Mouse (Mus musculus) small intestine, adult 2 months (tissue): Measurements from ENCODE around the gene Olfr1020. TPM values are rescaled to one million over a fixed set of nuclear protein-coding genes. Genes with fewer than 3 reads are reported as not detected.

Source experiments
- H3K27ac ChIP-seq: fragments of 200-500 bp; 2 replicates; pipeline ENCODE4 v1.5.1; 2012; ENCODE audit warnings: low read depth, low read length, control low read depth, inconsistent platforms; ENCODE audit not compliant: insufficient read depth
- H3K27me3 ChIP-seq: fragments of 200-500 bp; 2 replicates; pipeline ENCODE4 v1.6.1; 2012; ENCODE audit warnings: mild to moderate bottlenecking, moderate library complexity, low read length, inconsistent platforms; ENCODE audit not compliant: control insufficient read depth, insufficient read depth
- H3K36me3 ChIP-seq: fragments of 200-500 bp; 2 replicates; pipeline ENCODE4 v1.6.1; 2012; ENCODE audit warnings: mild to moderate bottlenecking, low read length, control low read depth, inconsistent platforms; ENCODE audit not compliant: control insufficient read depth, insufficient read depth
- H3K4me1 ChIP-seq: fragments of 200-500 bp; 2 replicates; pipeline ENCODE4 v1.6.1; 2012; ENCODE audit warnings: low read length, inconsistent platforms, mixed read lengths; ENCODE audit not compliant: control insufficient read depth, insufficient read depth, insufficient read length
- H3K4me3 ChIP-seq: fragments of 200-500 bp; 2 replicates; pipeline ENCODE4 v1.5.1; 2012; ENCODE audit warnings: low read depth, mild to moderate bottlenecking, control low read depth, inconsistent platforms, low read length, moderate library complexity
- CTCF ChIP-seq: fragments of 200-500 bp; IDR thresholded peaks from 2 replicates; pipeline ENCODE4 v1.5.1; 2012; ENCODE audit warnings: low read depth, mild to moderate bottlenecking, control low read depth, inconsistent platforms, low read length, moderate library complexity, mixed read lengths; ENCODE audit not compliant: insufficient replicate concordance, insufficient read length; ENCODE audit errors: extremely low read depth
- POLR2A ChIP-seq: fragments of 200-500 bp; IDR thresholded peaks from 2 replicates; pipeline ENCODE4 v1.6.1; 2012; ENCODE audit warnings: low read depth, mild to moderate bottlenecking, control low read depth, inconsistent platforms, low read length, moderate library complexity
- WGBS: fragments of 180-500 bp; shearing (Covaris S2); methylation state at CpG from one replicate; pipeline ENCODE4 v1.1.7; 2018; 5-methylcytosine and 5-hydroxymethylcytosine counted together
- polyA plus RNA-seq: library from polyadenylated mRNA; depleted of rRNA; stranded (reverse); fragments of >200 nt; gene quantifications from 2 replicates; pipeline ENCODE4 v1.2.3, GENCODE M21; 2012; rRNA removed

Gene Olfr1020
- polyA plus RNA-seq: not detected in 2 replicates

- no peak within 1 kb of the TSS for H3K27ac ChIP-seq
- TF ChIP-seq POLR2A (no peak), CTCF (no peak)
- no peak within 1 kb of the TSS for H3K4me3 ChIP-seq
- H3K4me1 ChIP-seq: no peaks in the 10 kb centered on the region
- H3K36me3 ChIP-seq: no peaks in the 10 kb centered on the region
- no peaks in the 10 kb centered on the region for H3K27me3 ChIP-seq
- 78% methylated on average over 1 of the region's 1 CpGs for WGBS
Observed at GRCm38 (mm10) chr2:85846730-85847129, at the start of gene Olfr1020. Gene Olfr1020 (plus strand): TSS chr2:85847030.

GRCm38 (mm10) chr2:85802444-85802843 is 44.4 kb upstream of the Olfr1020 start, which contains the start of gene Olfr1016:
Gene Olfr1016 (minus strand): TSS chr2:85802544.
- H3K27me3 ChIP-seq: no peaks in the 10 kb centered on the region
- no peak within 1 kb of the TSS for H3K27ac ChIP-seq
- WGBS: 86% methylated on average over 2 of the region's 2 CpGs
- H3K4me3 ChIP-seq: no peak within 1 kb of the TSS
- no peaks in the 10 kb centered on the region for H3K4me1 ChIP-seq
- TF ChIP-seq CTCF (no peak), POLR2A (no peak)
- no peaks in the 10 kb centered on the region for H3K36me3 ChIP-seq

DNA sequence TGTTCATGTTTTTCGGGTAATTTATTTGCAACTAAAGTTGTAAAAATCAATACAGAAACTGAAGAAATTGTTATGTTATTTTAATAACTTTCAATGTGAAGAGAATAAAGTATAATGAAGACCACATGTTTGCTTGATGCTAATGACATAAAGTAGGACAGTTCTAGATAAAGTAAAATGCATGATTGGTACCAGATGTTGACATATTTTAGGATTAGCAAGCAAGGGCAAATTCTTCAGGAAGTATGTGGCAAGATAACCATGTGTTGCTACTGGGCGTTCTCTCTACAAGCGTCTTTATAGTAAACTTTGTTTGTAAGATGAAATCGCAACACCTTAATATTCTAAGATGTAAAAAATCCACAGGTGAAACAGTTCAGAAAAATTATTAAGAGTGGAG is 42.3 kb upstream of the Olfr1020 start:
- no peak for TF ChIP-seq CTCF
- no peak for TF ChIP-seq POLR2A
- H3K27ac ChIP-seq: no peak overlapping the region
- H3K36me3 ChIP-seq: no peaks in the 10 kb centered on the region
- 83% methylated on average over 4 of the region's 4 CpGs for WGBS
- H3K4me3 ChIP-seq: no peak overlapping the region
- H3K27me3 ChIP-seq: no peaks in the 10 kb centered on the region
- H3K4me1 ChIP-seq: no peaks in the 10 kb centered on the region

DNA sequence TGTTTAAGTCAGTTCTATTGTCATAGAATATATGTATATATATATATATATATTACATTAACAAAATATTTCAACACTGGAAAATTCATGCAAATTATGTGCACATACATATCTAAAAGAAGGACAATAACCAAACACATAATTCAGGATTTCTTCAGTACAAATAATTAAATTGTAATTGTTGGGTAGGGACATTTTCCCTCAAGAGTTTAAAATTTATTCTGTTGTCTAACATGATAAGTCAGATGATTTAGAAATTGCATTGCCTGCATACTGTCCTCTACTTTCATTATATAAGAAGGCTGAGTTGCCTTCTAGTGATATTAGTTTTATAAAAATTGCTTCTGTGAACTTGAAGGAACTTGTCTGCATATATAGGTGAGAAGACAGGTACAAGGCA is 28.7 kb upstream of the Olfr1020 start, which contains the start of gene Olfr1018:
Gene Olfr1018, plus strand, starts transcription at position 301 of the 400 bp plus-strand sequence.
- no peak within 1 kb of the TSS for H3K27ac ChIP-seq
- no peaks in the 10 kb centered on the region for H3K27me3 ChIP-seq
- H3K4me3 ChIP-seq: no peak within 1 kb of the TSS
- no peak for TF ChIP-seq POLR2A
- TF ChIP-seq CTCF: no peak
- H3K36me3 ChIP-seq: no peaks in the 10 kb centered on the region
- H3K4me1 ChIP-seq: no peaks in the 10 kb centered on the region

DNA sequence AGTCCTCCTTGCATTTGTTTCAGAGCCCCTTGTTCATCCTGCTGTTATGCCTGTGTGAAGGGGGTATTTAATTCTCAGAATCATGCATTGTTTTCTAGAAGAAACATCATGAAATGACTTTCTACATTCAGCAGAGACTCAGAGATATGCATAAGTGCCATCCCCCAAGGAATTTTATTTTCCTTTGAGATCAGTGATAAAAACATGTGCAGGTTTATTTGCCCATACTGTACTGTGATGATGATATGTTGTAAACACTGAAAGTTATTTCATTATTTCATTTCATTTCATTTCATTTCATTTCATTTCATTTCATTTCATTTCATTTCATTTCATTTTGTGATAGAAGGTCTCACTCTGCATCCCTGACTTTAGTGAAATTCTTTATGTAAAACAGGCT is 1.4 kb upstream of the Olfr1020 start, which contains the start of gene Olfr1019:
Gene Olfr1019, minus strand, starts transcription at position 101 of the 400 bp plus-strand sequence.
- TF ChIP-seq POLR2A (no peak), CTCF (no peak)
- H3K36me3 ChIP-seq: no peaks in the 10 kb centered on the region
- H3K4me3 ChIP-seq: no peak within 1 kb of the TSS
- H3K4me1 ChIP-seq: no peaks in the 10 kb centered on the region
- no peaks in the 10 kb centered on the region for H3K27me3 ChIP-seq
- H3K27ac ChIP-seq: no peak within 1 kb of the TSS

GRCm38 (mm10) chr2:85868294-85868693 is 21.5 kb downstream of the Olfr1020 start, which contains the start of gene Olfr1022:
Gene Olfr1022 (plus strand): TSS chr2:85868594.
- H3K4me3 ChIP-seq: no peak within 1 kb of the TSS
- WGBS: 40% methylated on average over 2 of the region's 2 CpGs
- no peaks in the 10 kb centered on the region for H3K36me3 ChIP-seq
- no peak for TF ChIP-seq POLR2A
- no peak for TF ChIP-seq CTCF
- no peaks in the 10 kb centered on the region for H3K27me3 ChIP-seq
- H3K27ac ChIP-seq: no peak within 1 kb of the TSS
- no peaks in the 10 kb centered on the region for H3K4me1 ChIP-seq

- Histone ChIP-seq H3K4me3 (no peak within 1 kb of the TSS), H3K27ac (no peak within 1 kb of the TSS), H3K27me3 (no peaks in the 10 kb centered on the region), H3K4me1 (no peaks in the 10 kb centered on the region), H3K36me3 (no peaks in the 10 kb centered on the region)
- no peak for TF ChIP-seq CTCF
- TF ChIP-seq POLR2A: no peak
- 48% methylated on average over 2 of the region's 2 CpGs for WGBS
Observed at GRCm38 (mm10) chr2:85885340-85885739, 38.5 kb downstream of the Olfr1020 start, which contains the start of gene Olfr1023. Gene Olfr1023 (plus strand): TSS chr2:85885640.

Other genes with a start within 250 kb of the Olfr1020 start
- not detected in 2 replicates for gene Olfr1000, start 235.1 kb upstream of the Olfr1020 start, polyA plus RNA-seq
- gene Olfr1002, start 196.3 kb upstream of the Olfr1020 start, polyA plus RNA-seq: not detected in 2 replicates
- gene Olfr154, start 182.6 kb upstream of the Olfr1020 start, polyA plus RNA-seq: not detected in 2 replicates
- not detected in 2 replicates for gene Olfr1006, start 168.3 kb upstream of the Olfr1020 start, polyA plus RNA-seq
- gene Olfr1008, start 157.6 kb upstream of the Olfr1020 start, polyA plus RNA-seq: not detected in 2 replicates
- gene Olfr1009, start 131.6 kb upstream of the Olfr1020 start, polyA plus RNA-seq: not detected in 2 replicates
- gene Olfr1012, start 84.3 kb upstream of the Olfr1020 start, polyA plus RNA-seq: not detected in 2 replicates
- not detected in 2 replicates for gene Olfr1013, start 79.9 kb upstream of the Olfr1020 start, polyA plus RNA-seq
- not detected in 2 replicates for gene Olfr1014, start 74.3 kb upstream of the Olfr1020 start, polyA plus RNA-seq
- gene Olfr1015, start 65.0 kb upstream of the Olfr1020 start, polyA plus RNA-seq: not detected in 2 replicates
- not detected in 2 replicates for gene Olfr1016, start 44.5 kb upstream of the Olfr1020 start, polyA plus RNA-seq
- gene Olfr1018, start 28.6 kb upstream of the Olfr1020 start, polyA plus RNA-seq: not detected in 2 replicates
- not detected in 2 replicates for gene Olfr1019, start 1.5 kb upstream of the Olfr1020 start, polyA plus RNA-seq
- gene Olfr1022, start 21.6 kb downstream of the Olfr1020 start, polyA plus RNA-seq: not detected in 2 replicates
- not detected in 2 replicates for gene Olfr1023, start 38.6 kb downstream of the Olfr1020 start, polyA plus RNA-seq
- not detected in 2 replicates for gene Olfr1024, start 58.0 kb downstream of the Olfr1020 start, polyA plus RNA-seq
- gene Olfr1025-ps1, start 68.2 kb downstream of the Olfr1020 start, polyA plus RNA-seq: not detected in 2 replicates
- gene Olfr1026, start 74.5 kb downstream of the Olfr1020 start, polyA plus RNA-seq: not detected in 2 replicates
- not detected in 2 replicates for gene Olfr1028, start 103.4 kb downstream of the Olfr1020 start, polyA plus RNA-seq
- gene Olfr1029, start 126.9 kb downstream of the Olfr1020 start, polyA plus RNA-seq: not detected in 2 replicates
- gene Olfr1030, start 132.2 kb downstream of the Olfr1020 start, polyA plus RNA-seq: not detected in 2 replicates
- not detected in 2 replicates for gene Olfr1031, start 143.3 kb downstream of the Olfr1020 start, polyA plus RNA-seq
- gene Olfr1032, start 158.5 kb downstream of the Olfr1020 start, polyA plus RNA-seq: not detected in 2 replicates
- gene Olfr1033, start 173.6 kb downstream of the Olfr1020 start, polyA plus RNA-seq: 0.06 TPM in 1 of 2 replicates, not detected in the other
- 0.03 TPM in 1 of 2 replicates, not detected in the other for gene Olfr1034, start 198.8 kb downstream of the Olfr1020 start, polyA plus RNA-seq
- gene Olfr1036, start 227.0 kb downstream of the Olfr1020 start, polyA plus RNA-seq: not detected in 2 replicates
- gene Olfr1037, start 240.4 kb downstream of the Olfr1020 start, polyA plus RNA-seq: not detected in 2 replicates